Mouse (Mus musculus): ENCODE measurements around the gene Shank2.

DNA sequence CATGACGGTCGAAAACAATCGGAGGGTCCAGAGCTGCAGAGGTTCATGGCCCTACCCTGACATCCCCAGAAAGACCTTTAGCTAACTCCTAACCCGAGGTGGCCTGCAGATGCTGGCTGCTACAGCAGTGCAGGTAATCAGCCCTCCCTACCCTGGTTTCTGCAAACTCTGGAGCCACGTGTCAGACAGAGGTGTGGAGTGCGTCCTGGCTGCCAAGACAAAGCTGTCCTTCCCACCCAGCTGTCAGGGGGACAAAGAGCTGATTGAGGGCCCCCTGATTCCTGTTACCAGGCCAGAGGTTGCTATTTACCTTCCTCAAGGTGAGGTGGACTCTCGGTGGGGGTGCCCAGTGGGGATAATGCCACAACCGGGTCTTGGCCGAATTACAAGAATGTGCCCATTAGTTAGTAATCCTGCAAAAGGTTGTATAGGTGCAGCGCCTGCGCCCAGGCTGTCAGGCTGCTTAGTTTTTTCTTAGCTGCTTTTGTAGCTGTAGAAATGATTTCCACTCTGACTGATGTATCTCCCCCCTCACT lies 43.6 kb upstream of the Shank2 start:
- TF ChIP-seq POLR2A (IDR thresholded peaks at IDR 0.05; ENCODE audit: borderline replicate concordance, extremely low read depth, insufficient read depth, insufficient read length, poor library complexity, severe bottlenecking) (no peak), CTCF (IDR thresholded peaks at IDR 0.05; ENCODE audit: borderline replicate concordance, extremely low read depth, insufficient read depth, insufficient read length) (no peak)

Measured in brain, embryonic 14.5 days (tissue).